Mouse (Mus musculus) midbrain, postnatal 0 days (tissue): Measurements from ENCODE around the gene Cenpv. TPM values are rescaled to one million over a fixed set of nuclear protein-coding genes. Genes with fewer than 3 reads are reported as not detected.
A peak's percentile ranks its signal among the peaks of the same experiment; 100 is the strongest.

Experiments
- ATAC-seq: fragments of 200-750 bp; cut with Nextera tagmentation; 2 replicates; pipeline ENCODE4 v1.8.0; 2017; ENCODE audit warnings: moderate number of reproducible peaks, mild to moderate bottlenecking, moderate TSS enrichment, moderate library complexity; ENCODE audit not compliant: low FRiP score
- DNase-seq: peaks from one replicate; pipeline ENCODE4 v3.0.0-alpha.2; 2015; ENCODE audit warnings: low spot score
- H3K27ac ChIP-seq: fragments of 300-500 bp; sonication (generic); 2 replicates; pipeline ENCODE4 v1.5.1; 2014; ENCODE audit warnings: low read depth, mild to moderate bottlenecking, low read length, mixed read lengths
- H3K27me3 ChIP-seq: fragments of 300-500 bp; sonication (generic); 2 replicates; pipeline ENCODE4 v1.6.1; 2014; ENCODE audit warnings: low read length, control low read depth, mixed read lengths; ENCODE audit not compliant: insufficient read depth
- H3K36me3 ChIP-seq: fragments of 300-500 bp; sonication (generic); 2 replicates; pipeline ENCODE4 v1.6.1; 2014; ENCODE audit warnings: low read length, control low read depth, mixed read lengths; ENCODE audit not compliant: insufficient read depth
- H3K4me1 ChIP-seq: fragments of 300-500 bp; sonication (generic); 2 replicates; pipeline ENCODE4 v1.6.1; 2014; ENCODE audit warnings: mild to moderate bottlenecking, control low read depth, antibody characterized with exemption, low read length, mixed read lengths; ENCODE audit not compliant: insufficient read depth
- H3K4me2 ChIP-seq: fragments of 300-500 bp; sonication (generic); 2 replicates; pipeline ENCODE4 v1.6.1; 2014; ENCODE audit warnings: low read depth, mild to moderate bottlenecking, low read length, mixed read lengths; ENCODE audit not compliant: poor library complexity, severe bottlenecking
- H3K4me3 ChIP-seq: fragments of 300-500 bp; sonication (generic); 2 replicates; pipeline ENCODE4 v1.5.1; 2014; ENCODE audit warnings: low read depth, mild to moderate bottlenecking, low read length, moderate library complexity
- H3K9ac ChIP-seq: fragments of 300-500 bp; sonication (generic); replicated peaks from 2 replicates; pipeline ENCODE4 v1.6.1; 2014; ENCODE audit warnings: mild to moderate bottlenecking, low read length, moderate library complexity, mixed read lengths; ENCODE audit not compliant: poor library complexity, severe bottlenecking
- H3K9me3 ChIP-seq: fragments of 300-500 bp; sonication (generic); 2 replicates; pipeline ENCODE4 v1.6.1; 2016; ENCODE audit warnings: low read length, control low read depth
- CTCF ChIP-seq: IDR thresholded peaks from 2 replicates; pipeline ENCODE4 v1.5.1; 2016; ENCODE audit warnings: antibody characterized with exemption, mild to moderate bottlenecking
- WGBS: fragments of 180-500 bp; shearing (Covaris S2); extraction: QIAGEN DNeasy Blood & Tissue Kit; methylation state at CpG from one replicate; pipeline ENCODE4 v1.1.7; 2014; 5-methylcytosine and 5-hydroxymethylcytosine counted together
- polyA plus RNA-seq: library from polyadenylated mRNA; unstranded; fragments of >200 nt; fragmentation: Nextera tagmentation; extraction: Ambion mirVana; gene quantifications from 2 replicates; pipeline ENCODE4 v1.2.1, GENCODE M21; 2015
- total RNA-seq: library from RNA; depleted of rRNA; stranded (reverse); fragments of >200 nt; gene quantifications from 2 replicates; pipeline ENCODE4 v1.2.3, GENCODE M21; 2014

Gene Cenpv
- total and polyA plus RNA-seq, 2 experiments from 2014 or later = 32.9 to 58.0 TPM

DNA sequence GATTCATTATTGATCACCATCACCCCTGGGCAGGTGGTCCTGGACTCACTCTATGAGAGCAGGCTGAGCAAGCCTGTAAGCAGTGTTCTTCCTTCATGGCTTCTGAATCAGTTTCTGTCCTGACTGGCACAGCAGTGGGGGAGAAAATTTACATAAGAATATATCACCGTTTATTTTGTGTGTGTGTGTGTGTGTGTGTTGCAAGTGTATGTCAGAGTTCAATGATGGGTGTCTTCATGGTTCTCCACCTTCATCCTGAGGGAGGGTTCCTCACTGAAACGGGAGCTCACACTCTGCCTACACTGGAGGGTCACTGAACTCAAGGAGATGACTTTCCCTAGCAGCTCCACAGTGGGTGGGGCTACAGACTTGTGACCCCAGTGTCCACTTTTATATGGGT, 1.9 kb upstream of the Cenpv start:
- H3K36me3 ChIP-seq = no peaks in the 10 kb centered on the region
- H3K27ac ChIP-seq = no peak overlapping the region
- no peak overlapping the region for H3K9ac ChIP-seq
- no peak overlapping the region for H3K4me2 ChIP-seq
- no peak for TF ChIP-seq CTCF
- no peak overlapping the region for H3K4me3 ChIP-seq
- WGBS = 59% methylated on average over 2 of the region's 2 CpGs
- no peaks in the 10 kb centered on the region for H3K27me3 ChIP-seq
- ATAC-seq = no peak
- no peak for DNase-seq
- no peaks in the 10 kb centered on the region for H3K4me1 ChIP-seq
- no peaks in the 10 kb centered on the region for H3K9me3 ChIP-seq

DNA sequence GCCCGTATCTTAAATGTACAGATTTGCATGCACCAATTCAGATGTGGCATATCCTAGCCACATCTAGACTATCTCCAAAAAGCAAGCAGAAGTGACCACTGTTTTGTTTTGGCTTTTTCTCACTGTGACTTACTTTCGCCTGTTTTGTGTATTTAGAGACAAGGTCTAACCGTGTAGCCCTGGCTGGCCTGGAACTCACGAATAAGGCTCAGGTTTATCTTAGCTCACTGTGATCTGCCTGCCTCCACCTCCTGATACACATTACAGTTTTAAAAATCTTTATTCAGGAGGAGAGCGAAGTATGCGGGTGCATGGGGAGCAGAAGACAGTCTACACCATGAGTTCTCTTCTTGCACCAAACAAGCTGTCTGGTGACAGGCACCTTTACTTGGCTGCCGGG, 1.1 kb upstream of the Cenpv start:
- ATAC-seq (no peak), DNase-seq (no peak)
- no peaks in the 10 kb centered on the region for H3K27me3 ChIP-seq
- H3K36me3 ChIP-seq = no peaks in the 10 kb centered on the region
- H3K4me1 ChIP-seq = no peaks in the 10 kb centered on the region
- no peak overlapping the region for H3K4me2 ChIP-seq
- no peak overlapping the region for H3K9ac ChIP-seq
- no peak overlapping the region for H3K4me3 ChIP-seq
- H3K9me3 ChIP-seq = no peaks in the 10 kb centered on the region
- no peak overlapping the region for H3K27ac ChIP-seq
- no peak for TF ChIP-seq CTCF
- 79% methylated on average over 7 of the region's 7 CpGs for WGBS

DNA sequence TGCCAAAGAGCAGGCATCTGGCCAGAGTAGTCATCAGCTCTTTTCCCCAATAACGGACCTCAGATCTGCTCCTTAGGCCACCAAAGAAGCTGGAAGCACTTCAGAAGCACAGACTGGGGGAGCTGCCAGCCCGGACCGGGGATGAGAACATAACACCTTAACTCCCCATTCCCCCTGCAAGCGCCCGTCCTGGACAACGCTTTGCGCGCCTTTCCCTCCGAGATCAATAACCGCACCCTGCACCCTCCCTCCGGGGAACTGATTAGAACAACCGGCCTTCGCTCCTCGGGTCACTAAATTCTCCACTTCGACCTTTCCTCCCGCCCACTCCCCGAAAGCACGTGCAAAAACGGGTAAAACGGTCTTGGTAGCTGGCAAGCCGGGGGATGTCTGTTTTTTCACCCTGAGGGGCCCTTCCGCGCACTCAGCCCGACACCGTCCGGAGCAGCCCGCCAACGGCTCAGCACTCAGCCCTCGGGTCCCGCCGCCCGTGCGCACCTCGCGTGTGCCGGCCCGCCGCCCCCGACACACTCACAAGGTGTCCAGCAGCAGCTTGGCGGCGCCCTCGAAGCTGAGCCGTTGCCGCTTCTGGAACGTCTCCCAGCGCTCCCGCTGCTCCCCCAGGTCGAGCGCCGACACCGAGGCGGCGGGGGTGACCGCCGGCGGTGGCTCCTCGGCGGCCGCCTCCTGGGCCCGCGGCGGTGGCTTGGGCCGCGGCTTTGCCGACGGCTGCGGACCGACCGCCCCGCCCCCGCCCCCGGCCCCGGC, 556 bp downstream of the Cenpv start:
- H3K4me3 ChIP-seq = peak overlapping the region; percentile 85
- TF ChIP-seq CTCF = peak; percentile 15; the same call in 1 of the 2 replicates
- peak overlapping the region; percentile 88 for H3K27ac ChIP-seq
- peak overlapping the region; percentile 88 for H3K9ac ChIP-seq
- H3K4me2 ChIP-seq = peak overlapping the region; percentile 81
- H3K36me3 ChIP-seq = no peaks in the 10 kb centered on the region
- peak; percentile 45 for DNase-seq
- no peaks in the 10 kb centered on the region for H3K9me3 ChIP-seq
- peak; percentile 80 for ATAC-seq
- no peaks in the 10 kb centered on the region for H3K27me3 ChIP-seq
- WGBS = under 1% methylated on average over 68 of the region's 73 CpGs
- H3K4me1 ChIP-seq = no peaks in the 10 kb centered on the region

DNA sequence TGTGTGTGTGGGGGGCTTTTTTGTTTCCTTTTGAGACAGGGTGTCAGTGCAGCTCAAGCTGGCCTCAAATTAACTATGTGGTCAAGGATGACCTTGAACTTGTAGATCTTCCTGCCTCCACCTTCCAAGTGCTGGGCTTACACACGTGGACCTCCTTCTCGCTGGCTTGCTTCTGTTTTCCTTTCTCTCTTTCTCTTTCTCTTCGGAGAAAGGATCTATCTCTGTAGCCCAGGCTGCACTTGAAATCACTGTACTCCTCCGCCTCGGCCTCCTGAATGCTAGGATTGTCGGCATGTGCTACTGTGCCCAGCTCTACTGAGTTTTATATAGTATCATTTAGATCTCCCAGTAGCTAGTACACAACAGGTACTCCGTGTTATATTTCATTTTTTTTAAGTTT, 1.5 kb downstream of the Cenpv start:
- no peaks in the 10 kb centered on the region for H3K36me3 ChIP-seq
- no peaks in the 10 kb centered on the region for H3K27me3 ChIP-seq
- ATAC-seq (no peak), DNase-seq (peak; percentile 16)
- H3K4me1 ChIP-seq = no peaks in the 10 kb centered on the region
- 0 out of 2 replicates have a peak overlapping the region, but pooled peaks have one; percentile 33 for H3K9ac ChIP-seq
- H3K4me3 ChIP-seq = peak overlapping the region; percentile 85
- no peaks in the 10 kb centered on the region for H3K9me3 ChIP-seq
- H3K4me2 ChIP-seq = peak overlapping the region; percentile 81
- WGBS = 10% methylated on average over 7 of the region's 7 CpGs
- TF ChIP-seq CTCF = no peak
- no peak overlapping the region; the same call in 1 of the 2 replicates for H3K27ac ChIP-seq

DNA sequence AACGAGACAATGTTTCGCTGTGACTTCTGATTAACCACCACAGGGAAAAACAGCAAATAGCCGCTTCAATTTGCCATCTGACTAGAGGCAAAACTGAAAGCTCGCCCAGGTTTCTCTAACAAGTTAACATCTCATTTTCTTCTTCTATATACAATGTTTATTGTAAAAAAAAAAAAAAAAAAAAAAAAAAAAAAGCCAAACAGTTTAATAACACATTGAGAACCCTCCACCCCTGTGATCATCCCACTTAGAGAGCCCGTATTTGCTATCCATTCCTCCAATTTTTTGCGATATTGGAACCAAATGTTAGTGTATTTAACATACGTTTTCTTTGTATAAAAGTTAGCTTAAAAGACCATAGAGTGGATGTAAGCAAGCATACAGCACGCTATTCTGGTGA, 2.0 kb downstream of the Cenpv start:
- no peaks in the 10 kb centered on the region for H3K9me3 ChIP-seq
- ATAC-seq (no peak), DNase-seq (no peak)
- TF ChIP-seq CTCF = no peak
- 80% methylated on average over 8 of the region's 8 CpGs for WGBS
- no peak overlapping the region for H3K4me3 ChIP-seq
- H3K4me2 ChIP-seq = peak overlapping the region; percentile 81
- H3K27me3 ChIP-seq = no peaks in the 10 kb centered on the region
- H3K27ac ChIP-seq = no peak overlapping the region
- 0 out of 2 replicates have a peak overlapping the region, but pooled peaks have one; percentile 33 for H3K9ac ChIP-seq
- H3K36me3 ChIP-seq = no peaks in the 10 kb centered on the region
- H3K4me1 ChIP-seq = no peaks in the 10 kb centered on the region

DNA sequence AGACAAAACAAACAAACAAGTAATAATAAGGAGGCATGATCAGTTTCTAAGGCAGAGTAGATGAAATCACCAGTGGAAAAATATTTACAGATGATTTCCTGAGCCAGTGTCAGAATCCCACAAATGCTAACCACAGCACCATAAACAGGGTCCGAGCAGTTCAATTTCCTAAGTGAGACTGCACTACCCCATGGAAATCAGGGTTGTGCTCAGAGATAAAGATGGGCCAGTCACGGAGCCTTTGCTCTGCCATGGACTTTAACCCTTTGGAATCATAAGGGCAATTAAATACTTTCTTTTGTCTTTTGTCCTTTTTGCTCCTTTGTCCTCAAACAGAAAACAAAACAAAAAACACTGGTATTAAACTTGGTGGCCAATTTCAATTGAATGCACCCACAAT, 16.8 kb downstream of the Cenpv start:
- no peak for TF ChIP-seq CTCF

More for the DNA sequence above, 16.8 kb downstream of the Cenpv start:
- no peaks in the 10 kb centered on the region for H3K27me3 ChIP-seq
- no peak for ATAC-seq
- H3K36me3 ChIP-seq = 0 out of 2 replicates have a peak, but pooled peaks cover 10% of the 10 kb centered on the region
- 73% methylated on average over 2 of the region's 2 CpGs for WGBS
- H3K27ac ChIP-seq = no peak overlapping the region
- no peak for DNase-seq
- no peaks in the 10 kb centered on the region for H3K9me3 ChIP-seq
- H3K4me1 ChIP-seq = no peaks in the 10 kb centered on the region
- no peak overlapping the region for H3K4me2 ChIP-seq
- H3K9ac ChIP-seq = no peak overlapping the region
- H3K4me3 ChIP-seq = no peak overlapping the region
